Mouse (Mus musculus) embryo, embryonic 11 days (tissue): ENCODE measurements at regions not wholly inside any gene's neighbourhood (a gene's known extent, or its start where the extent isn't known, plus 50 kb on each side); places are given as distances from the start of the nearest gene placed in this dataset.
"Not testable (repeated sequence)": the region's sequence is repeated elsewhere in the genome, so short reads cannot be mapped to it uniquely, and the experiment has no call there.

ENCODE experiments used
- DNase-seq: peaks from one replicate; pipeline ENCODE4 v3.0.0-alpha.2; 2015

DNA sequence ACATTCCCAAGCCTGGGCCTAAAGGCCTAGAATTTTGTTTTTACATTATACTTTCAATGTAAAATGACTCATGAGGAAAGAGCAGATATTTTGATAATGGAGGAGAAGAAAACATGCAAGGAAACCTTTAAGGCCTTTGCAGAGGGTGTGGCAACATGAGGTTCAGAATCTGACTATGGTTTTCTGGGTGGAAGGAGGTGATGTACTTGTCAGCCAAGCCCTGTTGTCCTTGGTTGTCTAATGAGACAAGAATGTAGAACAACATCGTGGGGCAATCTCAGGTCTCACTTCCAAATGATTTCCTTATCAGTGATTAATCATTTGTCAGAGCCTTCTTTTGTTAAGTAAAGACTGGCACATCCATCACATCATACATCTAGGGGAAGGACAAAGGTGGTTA, 580.5 kb upstream of the Igfbp3 start:
- DNase-seq: no peak

GRCm38 (mm10) chr11:7780476-7781112, 566.9 kb upstream of the Igfbp3 start:
- DNase-seq: no peak

DNA sequence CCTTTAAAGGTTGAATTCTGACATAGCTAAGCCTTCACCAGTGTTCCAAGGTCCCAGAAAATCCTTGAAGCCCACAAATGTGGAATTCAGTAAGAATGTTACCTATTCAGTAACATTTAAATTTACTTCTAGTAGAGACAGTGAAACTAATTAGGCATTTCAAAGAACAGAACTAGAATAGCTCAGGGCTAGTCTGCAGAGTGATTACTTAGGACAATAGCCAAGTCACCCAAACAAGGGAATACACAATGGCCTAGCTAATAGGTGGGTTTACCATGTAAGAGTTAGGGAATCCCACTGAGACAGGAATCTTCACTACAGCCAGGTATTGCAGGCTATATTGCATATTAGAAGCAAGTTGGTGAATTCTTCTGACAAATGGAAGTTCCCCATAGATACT, 561.6 kb upstream of the Igfbp3 start:
- not testable (repeated sequence) for DNase-seq

DNA sequence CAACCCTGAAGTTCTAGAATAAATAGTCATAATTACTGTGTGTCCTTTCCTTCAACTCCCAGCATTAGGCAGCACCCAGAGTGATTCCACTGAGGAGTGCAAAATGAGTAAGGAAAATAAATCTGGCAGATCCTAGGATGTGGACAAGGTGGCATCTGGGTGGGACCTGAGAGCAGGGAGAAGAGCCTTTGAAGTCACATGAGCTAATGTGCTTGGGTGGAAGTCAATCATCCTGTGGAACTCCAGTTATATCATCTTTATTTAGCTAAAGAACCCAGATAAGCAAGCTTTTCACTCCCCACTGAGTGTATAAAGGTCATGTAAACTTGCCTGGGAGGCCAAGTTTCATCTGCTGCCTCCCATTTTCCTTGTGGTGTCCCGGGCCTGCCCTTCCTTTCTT, 551.6 kb upstream of the Igfbp3 start:
- no peak for DNase-seq

DNA sequence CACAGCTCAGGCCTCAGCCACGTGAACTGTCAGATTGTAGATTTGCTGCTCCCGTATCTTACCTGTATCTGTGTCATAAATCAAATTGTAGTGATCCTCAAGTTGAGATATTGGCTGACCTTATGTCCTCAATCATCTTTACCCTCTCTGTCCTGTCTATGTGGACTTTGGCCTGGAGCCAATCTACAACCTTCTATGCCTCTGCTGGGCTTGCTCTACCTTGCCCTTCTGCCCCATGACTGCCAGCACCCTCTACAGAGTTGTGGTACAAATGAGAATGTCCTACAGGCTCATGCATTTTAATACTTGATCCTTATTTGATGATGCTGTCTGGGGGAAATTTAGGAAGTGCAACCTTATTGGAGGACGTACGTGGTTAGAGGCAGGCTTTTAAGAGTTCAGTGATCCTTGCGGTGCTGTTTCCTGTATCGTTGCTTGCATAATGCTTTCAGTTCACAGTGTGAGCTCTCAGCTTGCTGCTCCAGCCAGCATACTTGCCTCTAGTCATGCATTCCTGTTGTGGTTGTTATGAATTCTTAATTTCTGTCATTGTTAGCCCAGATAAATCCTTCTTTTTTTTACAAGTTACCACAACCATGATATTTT, 545.2 kb upstream of the Igfbp3 start:
- DNase-seq: no peak
